Mouse (Mus musculus) adrenal gland (tissue): ENCODE results near the gene Tmprss11d.
"Not testable (repeated sequence)": the region's sequence is repeated elsewhere in the genome, so short reads cannot be mapped to it uniquely, and the experiment has no call there.

Source experiments
- intact Hi-C: fragments of 180-260 bp; cut with DNase I; formaldehyde crosslinking; loops from one replicate; pipeline ENCODE4 v1.15.1; 2025
- long read RNA-seq, 2 experiments: library from polyadenylated mRNA; unstranded; transcript quantifications; one replicate each; pipeline ENCODE4 v2.0.0; 2020; ENCODE audit warnings: borderline replicate concordance in 1 of 2; ENCODE audit not compliant: insufficient replicate concordance in 1 of 2

Gene Tmprss11d
- long read RNA-seq, experiment 1 = 0 reads
- long read RNA-seq, experiment 2 = 0 reads

GRCm38 (mm10) chr5:86373320-86373719, at the start of gene Tmprss11d:
Tmprss11d (minus strand) TSS chr5:86373420.
- intact Hi-C loops = no loop called here

GRCm38 (mm10) chr5:86421323-86422028, 48.3 kb upstream of the Tmprss11d start:
- intact Hi-C loops = no loop called here

GRCm38 (mm10) chr5:86419494-86419893, 46.3 kb upstream of the Tmprss11d start:
- intact Hi-C loops = no loop called here

GRCm38 (mm10) chr5:86414280-86414679, 41.1 kb upstream of the Tmprss11d start:
- intact Hi-C loops = no loop called here

- intact Hi-C loops = loop anchor here (2.0 kb wide), 1 partner anchor 220 kb away; no protein-coding TSS in a partner anchor
These were observed 37.6 kb upstream of the Tmprss11d start for GRCm38 (mm10) chr5:86410815-86411214.

- intact Hi-C loops = no loop called here
These were observed 34.7 kb upstream of the Tmprss11d start for GRCm38 (mm10) chr5:86407941-86408340.

- intact Hi-C loops = no loop called here
These were observed 34.0 kb upstream of the Tmprss11d start for GRCm38 (mm10) chr5:86407191-86407590.

GRCm38 (mm10) chr5:86359412-86359985, 13.7 kb downstream of the Tmprss11d start:
- intact Hi-C loops = loop anchor here (10.0 kb wide), 1 partner anchor 285 kb away; no protein-coding TSS in a partner anchor

GRCm38 (mm10) chr5:86352966-86353365, 20.3 kb downstream of the Tmprss11d start:
- intact Hi-C loops = loop anchor here (2.0 to 10.0 kb wide), 2 partner anchors 60 to 292 kb away; no protein-coding TSS in a partner anchor

- intact Hi-C loops = not testable (repeated sequence)
These were observed 54.9 kb downstream of the Tmprss11d start for GRCm38 (mm10) chr5:86318018-86318956.

GRCm38 (mm10) chr5:86306116-86306515, 67.1 kb downstream of the Tmprss11d start:
- intact Hi-C loops = no loop called here

- intact Hi-C loops = no loop called here
These were observed 69.3 kb downstream of the Tmprss11d start for GRCm38 (mm10) chr5:86303877-86304276.

- intact Hi-C loops = no loop called here
These were observed 84.0 kb downstream of the Tmprss11d start, which contains the start of gene Tmprss11c for GRCm38 (mm10) chr5:86289208-86289607. Tmprss11c (minus strand) TSS chr5:86289308.
